Mouse (Mus musculus) CH12.LX (cell line): ENCODE measurements at regions not wholly inside any gene's neighbourhood (a gene's known extent, or its start where the extent isn't known, plus 50 kb on each side); places are given as distances from the start of the nearest gene placed in this dataset.

Experiments used
- DNase-seq: peaks from one replicate; pipeline ENCODE4 v3.0.0-alpha.2; 2013; ENCODE audit errors: extremely low read depth
- H3K27ac ChIP-seq: 2 replicates; pipeline ENCODE4 v1.5.1; 2012; ENCODE audit warnings: low read depth, mild to moderate bottlenecking, control low read depth, moderate library complexity; ENCODE audit not compliant: insufficient read depth
- H3K27me3 ChIP-seq: replicated peaks from 2 replicates; pipeline ENCODE3; 2012; ENCODE audit warnings: inconsistent platforms
- H3K36me3 ChIP-seq, 2 experiments: replicated peaks in 1 of 2; 2 replicates each; pipeline versions ENCODE3 to v1.6.1; 2012; ENCODE audit warnings: inconsistent platforms in 1 of 2, low read length in 1 of 2, mild to moderate bottlenecking in 1 of 2, mixed read lengths in 1 of 2, moderate library complexity in 1 of 2; ENCODE audit not compliant: control insufficient read depth in 1 of 2, insufficient read depth in 1 of 2
- H3K4me1 ChIP-seq, 2 experiments: 2 replicates each; pipeline ENCODE4 v1.6.1; 2012; ENCODE audit warnings: inconsistent platforms in 1 of 2, moderate library complexity in 1 of 2; ENCODE audit not compliant: insufficient read depth in 2 of 2, control insufficient read depth in 1 of 2
- H3K4me2 ChIP-seq: 2 replicates; pipeline ENCODE4 v1.6.1; 2012; ENCODE audit warnings: low read depth, mild to moderate bottlenecking, control low read depth; ENCODE audit not compliant: poor library complexity, insufficient read depth, severe bottlenecking
- H3K4me3 ChIP-seq, 3 experiments: fragments of 150-350 bp in 1 of 3; sonication (generic) in 1 of 3; replicated peaks in 1 of 3; 2 replicates each; pipeline versions ENCODE3 to v1.5.1; 2011 to 2012; ENCODE audit warnings: low read depth in 2 of 3, low read length in 2 of 3, mild to moderate bottlenecking in 2 of 3, moderate library complexity in 2 of 3, control low read depth in 1 of 3, improper control_type of control experiment in 1 of 3, inconsistent platforms in 1 of 3, mixed read lengths in 1 of 3; ENCODE audit not compliant: poor library complexity in 1 of 3
- H3K79me2 ChIP-seq: replicated peaks from 2 replicates; pipeline ENCODE4 v1.6.1; 2012; ENCODE audit warnings: mild to moderate bottlenecking, moderate library complexity; ENCODE audit not compliant: control insufficient read depth, poor library complexity, insufficient read depth, severe bottlenecking; ENCODE audit errors: extremely low read depth
- H3K9ac ChIP-seq: 2 replicates; pipeline ENCODE4 v1.6.1; 2012; ENCODE audit warnings: low read depth, mild to moderate bottlenecking, control low read depth, moderate library complexity; ENCODE audit not compliant: insufficient read depth
- H3K9me3 ChIP-seq: replicated peaks from 2 replicates; pipeline ENCODE3; 2012; ENCODE audit warnings: low read length, inconsistent platforms, mixed read lengths
- BHLHE40 ChIP-seq: IDR thresholded peaks from 2 replicates; pipeline ENCODE4 v1.6.1; 2011; ENCODE audit warnings: mild to moderate bottlenecking, low read depth, low read length, improper control_type of control experiment
- CHD1 ChIP-seq: IDR thresholded peaks from 2 replicates; pipeline ENCODE4 v1.6.1; 2012; ENCODE audit warnings: low read depth, low read length, improper control_type of control experiment, inconsistent platforms
- CHD2 ChIP-seq: IDR thresholded peaks from 2 replicates; pipeline ENCODE4 v1.6.1; 2011; ENCODE audit warnings: low read length, improper control_type of control experiment
- CTCF ChIP-seq, 2 experiments: IDR thresholded peaks in 1 of 2; conservative IDR thresholded peaks in 1 of 2; 2 replicates each; pipeline ENCODE4 v1.5.1; 2011 to 2012; ENCODE audit warnings: low read depth in 2 of 2, low read length in 2 of 2, improper control_type of control experiment in 1 of 2, inconsistent platforms in 1 of 2, mild to moderate bottlenecking in 1 of 2, moderate library complexity in 1 of 2
- E2F4 ChIP-seq: IDR thresholded peaks from 2 replicates; pipeline ENCODE4 v1.6.1; 2011; ENCODE audit warnings: low read depth, low read length, improper control_type of control experiment; ENCODE audit not compliant: insufficient replicate concordance
- EP300 ChIP-seq: IDR thresholded peaks from 2 replicates; pipeline ENCODE4 v1.6.1; 2011; ENCODE audit warnings: low read length, improper control_type of control experiment
- HCFC1 ChIP-seq: IDR thresholded peaks from 2 replicates; pipeline ENCODE4 v1.6.1; 2012; ENCODE audit warnings: low read depth, mild to moderate bottlenecking, inconsistent platforms, low read length, improper control_type of control experiment
- IRF4 ChIP-seq: IDR thresholded peaks from 2 replicates; pipeline ENCODE4 v1.6.1; 2014; ENCODE audit warnings: low read depth, mild to moderate bottlenecking, inconsistent platforms, low read length, improper control_type of control experiment
- JUND ChIP-seq: conservative IDR thresholded peaks from 2 replicates; pipeline ENCODE4 v1.6.1; 2011; ENCODE audit warnings: low read depth, low read length, improper control_type of control experiment
- KAT2A ChIP-seq: IDR thresholded peaks from 2 replicates; pipeline ENCODE4 v1.6.1; 2012; ENCODE audit warnings: low read length, improper control_type of control experiment, inconsistent platforms; ENCODE audit not compliant: insufficient replicate concordance
- MAFK ChIP-seq: IDR thresholded peaks from 2 replicates; pipeline ENCODE4 v1.6.1; 2011; ENCODE audit warnings: low read length, improper control_type of control experiment; ENCODE audit not compliant: insufficient replicate concordance
- MAX ChIP-seq: IDR thresholded peaks from 2 replicates; pipeline ENCODE4 v1.6.1; 2011; ENCODE audit warnings: low read length, improper control_type of control experiment
- MAZ ChIP-seq: IDR thresholded peaks from 2 replicates; pipeline ENCODE4 v1.6.1; 2012; ENCODE audit warnings: low read depth, mild to moderate bottlenecking, inconsistent platforms, low read length, improper control_type of control experiment, moderate library complexity
- MEF2A ChIP-seq: IDR thresholded peaks from 2 replicates; pipeline ENCODE4 v1.6.1; 2014; ENCODE audit warnings: low read depth, mild to moderate bottlenecking, inconsistent platforms, low read length, improper control_type of control experiment, borderline replicate concordance
- MXI1 ChIP-seq: IDR thresholded peaks from 2 replicates; pipeline ENCODE4 v1.6.1; 2011; ENCODE audit warnings: mild to moderate bottlenecking, low read depth, low read length, improper control_type of control experiment
- NELFE ChIP-seq: IDR thresholded peaks from 2 replicates; pipeline ENCODE4 v1.6.1; 2011; ENCODE audit warnings: low read depth, low read length, improper control_type of control experiment
- NRF1 ChIP-seq: IDR thresholded peaks from 2 replicates; pipeline ENCODE4 v1.6.1; 2014; ENCODE audit warnings: low read depth, mild to moderate bottlenecking, inconsistent platforms, low read length, improper control_type of control experiment, moderate library complexity
- POLR2A ChIP-seq: IDR thresholded peaks from 2 replicates; pipeline ENCODE4 v1.6.1; 2011; ENCODE audit warnings: low read depth, mild to moderate bottlenecking, improper control_type of control experiment, low read length
- POLR2AphosphoS2 ChIP-seq: IDR thresholded peaks from 2 replicates; pipeline ENCODE4 v1.6.1; 2011; ENCODE audit warnings: low read depth, low read length, improper control_type of control experiment
- RAD21 ChIP-seq: IDR thresholded peaks from 2 replicates; pipeline ENCODE4 v1.6.1; 2011; ENCODE audit warnings: low read depth, mild to moderate bottlenecking, low read length, improper control_type of control experiment, moderate library complexity
- RCOR1 ChIP-seq: conservative IDR thresholded peaks from 2 replicates; pipeline ENCODE4 v1.6.1; 2012; ENCODE audit warnings: low read depth, mild to moderate bottlenecking, inconsistent platforms, low read length, improper control_type of control experiment
- SIN3A ChIP-seq: IDR thresholded peaks from 2 replicates; pipeline ENCODE4 v1.6.1; 2012; ENCODE audit warnings: low read length, improper control_type of control experiment, inconsistent platforms
- TCF12 ChIP-seq: IDR thresholded peaks from 2 replicates; pipeline ENCODE4 v1.6.1; 2014; ENCODE audit warnings: low read depth, mild to moderate bottlenecking, inconsistent platforms, low read length, improper control_type of control experiment
- UBTF ChIP-seq: IDR thresholded peaks from 2 replicates; pipeline ENCODE4 v1.6.1; 2012; ENCODE audit warnings: low read depth, mild to moderate bottlenecking, inconsistent platforms, low read length, improper control_type of control experiment, moderate library complexity
- ZC3H11A ChIP-seq: IDR thresholded peaks from 2 replicates; pipeline ENCODE4 v1.6.1; 2012; ENCODE audit warnings: low read depth, mild to moderate bottlenecking, inconsistent platforms, low read length, improper control_type of control experiment
- ZKSCAN1 ChIP-seq: IDR thresholded peaks from 2 replicates; pipeline ENCODE4 v1.6.1; 2012; ENCODE audit warnings: low read depth, inconsistent platforms, low read length, improper control_type of control experiment, borderline replicate concordance
- ZMIZ1 ChIP-seq: IDR thresholded peaks from 2 replicates; pipeline ENCODE4 v1.6.1; 2012; ENCODE audit warnings: low read depth, mild to moderate bottlenecking, inconsistent platforms, low read length, improper control_type of control experiment
- ZNF384 ChIP-seq: IDR thresholded peaks from 2 replicates; pipeline ENCODE4 v1.6.1; 2012; ENCODE audit warnings: low read depth, low read length, improper control_type of control experiment, inconsistent platforms
- dilution Hi-C: fragments of 300-500 bp; cut with MboI; formaldehyde crosslinking; loops from 2 replicates; pipeline ENCODE4 v1.14.3; 2020; ENCODE audit warnings: low sequenced_read_pairs; ENCODE audit not compliant: extremely low pct_unique_long_range_greater_than_20kb, extremely low pct_ligation_motif_present
- in situ Hi-C: fragments of 300-500 bp; cut with MboI; formaldehyde crosslinking; loops from 3 replicates; pipeline ENCODE4 v1.14.3; 2019; ENCODE audit warnings: low sequenced_read_pairs, low pct_ligation_motif_present, low pct_unique_long_range_greater_than_20kb, mixed read lengths

GRCm38 (mm10) chr12:106527116-106527515 is 517.1 kb downstream of the Vrk1 start:
- Histone ChIP-seq H3K4me3 (peak overlapping the region in 1 of 3 experiments; percentile 3), H3K79me2 (no peaks in the 10 kb centered on the region), H3K27me3 (no peaks in the 10 kb centered on the region), H3K27ac (no peak overlapping the region), H3K4me1 (no peaks in the 10 kb centered on the region), H3K36me3 (no peaks in the 10 kb centered on the region), H3K9me3 (peaks cover 74% of the 10 kb centered on the region), H3K4me2 (no peak overlapping the region), H3K9ac (no peak overlapping the region)
- dilution Hi-C loops = no loop called here
- TF ChIP-seq JUND (no peak), MXI1 (no peak), ZKSCAN1 (no peak), NRF1 (no peak), ZNF384 (no peak), SIN3A (no peak), MAFK (no peak), IRF4 (no peak), MEF2A (no peak), EP300 (no peak), CTCF (conservative IDR thresholded peaks at IDR 0.05 in 1 of 2, IDR thresholded peaks at IDR 0.05 in 1 of 2; ENCODE audit: low read depth in 2 of 2, low read length in 2 of 2) (no peak), RAD21 (no peak), ZMIZ1 (no peak), NELFE (no peak), CHD1 (no peak)
- no peak for DNase-seq
- in situ Hi-C loops = no loop called here

- dilution Hi-C loops = no loop called here
- TF ChIP-seq CHD2 (no peak), ZNF384 (no peak), POLR2A (no peak), ZC3H11A (no peak), POLR2AphosphoS2 (no peak), E2F4 (no peak), BHLHE40 (no peak), SIN3A (no peak), NELFE (no peak), RCOR1 (no peak), IRF4 (no peak), MAX (no peak), TCF12 (no peak), HCFC1 (no peak), KAT2A (no peak), MAZ (no peak), RAD21 (no peak), UBTF (no peak), NRF1 (no peak), EP300 (no peak)
- TF ChIP-seq, all 38 proteins: peak for 0
- H3K27me3 ChIP-seq = no peaks in the 10 kb centered on the region
- in situ Hi-C loops = no loop called here
- no peak for DNase-seq
- no peak overlapping the region for H3K9ac ChIP-seq
- peaks cover 75% of the 10 kb centered on the region for H3K9me3 ChIP-seq
- no peaks in the 10 kb centered on the region for H3K4me1 ChIP-seq
- H3K4me2 ChIP-seq = no peak overlapping the region
- H3K27ac ChIP-seq = no peak overlapping the region
- no peaks in the 10 kb centered on the region for H3K36me3 ChIP-seq
- no peak overlapping the region for H3K4me3 ChIP-seq
- no peaks in the 10 kb centered on the region for H3K79me2 ChIP-seq
Measured at GRCm38 (mm10) chr12:106527699-106528434, 517.8 kb downstream of the Vrk1 start.
